Mouse (Mus musculus): Measurements from ENCODE around the gene Xlr3c.
"Not testable (repeated sequence)": the region's sequence is repeated elsewhere in the genome, so short reads cannot be mapped to it uniquely, and the experiment has no call there.

DNA sequence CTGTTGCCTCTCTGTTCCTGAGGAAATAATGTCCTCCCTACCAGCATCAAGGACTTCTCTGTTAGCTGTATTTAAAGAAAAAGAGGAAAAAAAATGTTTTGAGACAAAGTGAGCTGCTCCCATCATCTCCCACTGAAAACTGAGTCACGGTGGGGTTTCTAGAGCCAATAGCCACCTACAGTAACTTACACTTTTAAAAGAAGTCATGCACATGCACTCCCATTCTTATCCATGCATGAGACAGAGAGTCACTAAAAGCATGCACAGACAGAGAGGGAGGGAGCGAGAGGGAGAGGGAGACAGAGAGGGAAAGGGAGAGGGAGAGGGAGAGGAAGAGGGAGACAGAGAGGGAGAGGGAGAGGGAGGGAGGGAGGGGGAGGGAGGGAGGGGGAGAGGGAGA, 2.8 kb downstream of the Xlr3c start:
- not testable (repeated sequence) for TF ChIP-seq EP300 (IDR thresholded peaks at IDR 0.05; ENCODE audit: insufficient read depth, low read depth, low read length); POLR2A (IDR thresholded peaks at IDR 0.05; ENCODE audit: insufficient read depth, low read length); CTCF (IDR thresholded peaks at IDR 0.05; ENCODE audit: low read depth, low read length)
